Mouse (Mus musculus) C2C12 (cell line): ENCODE measurements around the gene F5.

Experiments used
- CEBPB ChIP-seq: IDR thresholded peaks from one replicate; pipeline ENCODE4 v1.6.1; 2011; ENCODE audit warnings: low read depth, mild to moderate bottlenecking, control low read depth, moderate library complexity
- CTCF ChIP-seq: IDR thresholded peaks from one replicate; pipeline ENCODE4 v1.5.1; 2011; ENCODE audit not compliant: control insufficient read depth, insufficient read depth, insufficient read length
- FOSL1 ChIP-seq: IDR thresholded peaks from one replicate; pipeline ENCODE4 v1.8.0; 2011; ENCODE audit warnings: mild to moderate bottlenecking, low read length; ENCODE audit not compliant: poor library complexity, insufficient read depth, severe bottlenecking
- MAX ChIP-seq: IDR thresholded peaks from one replicate; pipeline ENCODE4 v1.6.1; 2011; ENCODE audit warnings: mild to moderate bottlenecking, control low read depth
- MYOD1 ChIP-seq: IDR thresholded peaks from one replicate; pipeline ENCODE4 v1.6.1; 2011; ENCODE audit warnings: low read depth; ENCODE audit not compliant: control insufficient read depth, insufficient read length
- USF1 ChIP-seq: IDR thresholded peaks from one replicate; pipeline ENCODE4 v1.6.1; 2011; ENCODE audit warnings: low read depth, mild to moderate bottlenecking, control low read depth, moderate library complexity

DNA sequence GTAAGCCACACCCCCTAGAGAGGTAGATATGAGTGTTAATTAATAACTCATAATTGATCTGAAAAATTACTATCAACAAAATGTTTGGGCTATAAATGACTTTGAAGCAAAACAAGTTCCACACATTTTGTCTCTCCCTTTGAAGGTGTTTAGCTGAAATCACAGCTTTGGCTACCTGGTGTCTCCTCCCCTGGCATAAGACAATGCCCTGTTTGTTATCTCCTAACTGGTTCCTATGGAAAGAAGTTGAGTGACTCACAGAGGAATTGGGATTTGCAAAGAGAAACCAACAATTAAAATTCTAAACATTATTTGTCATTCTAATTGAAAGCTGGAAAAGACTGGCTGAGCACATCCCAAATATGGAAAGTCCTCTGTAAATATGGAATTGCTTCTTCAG lies 71.5 kb downstream of the F5 start:
- TF ChIP-seq CTCF (no peak), USF1 (no peak), CEBPB (no peak), MYOD1 (no peak), FOSL1 (no peak), MAX (no peak)
